Mouse (Mus musculus): ENCODE results near the gene Ank2. TPM values are rescaled to one million over a fixed set of nuclear protein-coding genes. Genes with fewer than 3 reads are reported as not detected.

The Ank2 gene
- polyA plus RNA-seq, 1 experiment from 2014 or later, result 49.5 TPM

DNA sequence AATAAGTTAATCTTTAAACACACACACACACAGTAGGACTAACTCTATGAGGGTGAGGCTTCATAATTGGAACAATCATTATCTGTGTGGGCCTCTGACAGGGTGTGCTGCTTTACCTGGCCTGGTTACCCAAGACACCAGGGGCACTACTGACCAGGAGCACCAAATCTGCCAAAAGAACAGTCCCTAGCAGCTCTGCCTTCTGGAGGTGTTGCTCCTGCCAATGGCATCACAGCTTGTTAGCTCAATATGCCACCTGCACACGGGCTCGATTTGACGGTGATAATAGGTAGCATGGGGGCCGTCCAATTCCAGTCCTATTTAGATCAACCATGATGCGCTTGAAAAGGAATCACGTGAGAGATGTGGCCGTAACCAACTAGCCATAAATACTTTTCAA, 300.5 kb downstream of the Ank2 start:
- no peaks in the 10 kb centered on the region for H3K36me3 ChIP-seq (ENCODE audit: control insufficient read depth, insufficient read depth, low read length)
- H3K27ac ChIP-seq (replicated peaks in 1 of 2; ENCODE audit: control insufficient read depth in 1 of 2, insufficient read depth in 1 of 2, low read depth in 2 of 2, low read length in 2 of 2), result no peak overlapping the region
- H3K4me2 ChIP-seq (ENCODE audit: low read length), result no peak overlapping the region
- no peaks in the 10 kb centered on the region for H3K27me3 ChIP-seq (ENCODE audit: control insufficient read depth, insufficient read depth, low read length)
- ATAC-seq (ENCODE audit: insufficient number of reproducible peaks, insufficient read depth, low FRiP score, low read depth), result no peak
- H3K9ac ChIP-seq (ENCODE audit: low read length), result no peak overlapping the region
- WGBS, result 87% methylated on average over 7 of the region's 7 CpGs
- H3K4me1 ChIP-seq (ENCODE audit: control insufficient read depth in 2 of 2, insufficient read depth in 2 of 2, low read length in 2 of 2), result no peaks in the 10 kb centered on the region
- no peak overlapping the region for H3K4me3 ChIP-seq (ENCODE audit: control insufficient read depth in 1 of 2, insufficient read depth in 1 of 2, low read depth in 1 of 2, low read length in 2 of 2)
- H3K9me3 ChIP-seq (ENCODE audit: control insufficient read depth, low read length), result no peaks in the 10 kb centered on the region

- H3K9me3 ChIP-seq (ENCODE audit: control insufficient read depth, low read length), result no peaks in the 10 kb centered on the region
Measured at GRCm38 (mm10) chr3:127188789-127189128, 310.4 kb downstream of the Ank2 start.

DNA sequence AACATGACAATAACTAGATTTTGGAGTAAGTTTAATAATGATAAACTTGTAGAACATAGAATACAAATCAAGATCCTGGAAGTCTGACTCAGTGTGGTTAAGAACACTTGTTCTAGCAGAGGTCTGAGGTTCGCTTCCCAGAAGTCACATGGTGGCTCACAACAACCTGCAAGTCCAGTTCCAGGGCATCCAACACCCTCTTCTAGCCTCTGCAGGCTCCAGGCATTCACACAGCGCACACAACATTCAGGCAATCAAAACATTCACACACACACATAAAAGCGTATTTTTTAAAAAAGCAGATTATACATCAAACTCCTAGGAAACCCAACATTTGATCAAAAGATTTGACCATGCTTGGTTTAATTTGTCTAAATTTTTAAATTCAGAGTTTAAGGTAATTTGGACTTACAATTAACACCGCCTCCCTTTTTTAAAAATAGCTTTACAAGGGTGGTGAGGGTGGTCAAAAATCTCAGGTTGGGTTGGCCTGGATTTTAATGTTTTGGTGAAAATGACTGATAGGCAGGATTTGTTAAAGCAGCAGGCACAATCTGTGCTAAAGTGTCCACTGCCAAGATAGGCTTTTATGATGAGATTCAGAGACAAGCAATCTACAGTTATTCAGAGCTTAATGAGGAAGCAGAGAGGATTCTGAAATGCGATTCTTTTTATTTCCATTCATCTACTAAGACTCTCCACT, 310.9 kb downstream of the Ank2 start:
- 85% methylated on average over 5 of the region's 5 CpGs for WGBS
- no peak overlapping the region for H3K4me2 ChIP-seq (ENCODE audit: low read length)
- H3K9ac ChIP-seq (ENCODE audit: low read length), result no peak overlapping the region
- H3K27ac ChIP-seq (replicated peaks in 1 of 2; ENCODE audit: control insufficient read depth in 1 of 2, insufficient read depth in 1 of 2, low read depth in 2 of 2, low read length in 2 of 2), result no peak overlapping the region
- ATAC-seq (ENCODE audit: insufficient number of reproducible peaks, insufficient read depth, low FRiP score, low read depth), result no peak
- H3K4me3 ChIP-seq (ENCODE audit: control insufficient read depth in 1 of 2, insufficient read depth in 1 of 2, low read depth in 1 of 2, low read length in 2 of 2), result no peak overlapping the region
- H3K27me3 ChIP-seq (ENCODE audit: control insufficient read depth, insufficient read depth, low read length), result no peaks in the 10 kb centered on the region
- H3K9me3 ChIP-seq (ENCODE audit: control insufficient read depth, low read length), result no peaks in the 10 kb centered on the region
- H3K36me3 ChIP-seq (ENCODE audit: control insufficient read depth, insufficient read depth, low read length), result no peaks in the 10 kb centered on the region
- H3K4me1 ChIP-seq (ENCODE audit: control insufficient read depth in 2 of 2, insufficient read depth in 2 of 2, low read length in 2 of 2), result no peaks in the 10 kb centered on the region

More at GRCm38 (mm10) chr3:127188789-127189128, 310.4 kb downstream of the Ank2 start:
- H3K27me3 ChIP-seq (ENCODE audit: control insufficient read depth, insufficient read depth, low read length), result no peaks in the 10 kb centered on the region
- H3K9ac ChIP-seq (ENCODE audit: low read length), result no peak overlapping the region
- H3K4me1 ChIP-seq (ENCODE audit: control insufficient read depth in 2 of 2, insufficient read depth in 2 of 2, low read length in 2 of 2), result no peaks in the 10 kb centered on the region
- no peak overlapping the region for H3K4me2 ChIP-seq (ENCODE audit: low read length)
- WGBS, result 92% methylated on average over 5 of the region's 5 CpGs
- no peak overlapping the region for H3K27ac ChIP-seq (replicated peaks in 1 of 2; ENCODE audit: control insufficient read depth in 1 of 2, insufficient read depth in 1 of 2, low read depth in 2 of 2, low read length in 2 of 2)
- H3K4me3 ChIP-seq (ENCODE audit: control insufficient read depth in 1 of 2, insufficient read depth in 1 of 2, low read depth in 1 of 2, low read length in 2 of 2), result no peak overlapping the region
- ATAC-seq (ENCODE audit: insufficient number of reproducible peaks, insufficient read depth, low FRiP score, low read depth), result no peak
- no peaks in the 10 kb centered on the region for H3K36me3 ChIP-seq (ENCODE audit: control insufficient read depth, insufficient read depth, low read length)

DNA sequence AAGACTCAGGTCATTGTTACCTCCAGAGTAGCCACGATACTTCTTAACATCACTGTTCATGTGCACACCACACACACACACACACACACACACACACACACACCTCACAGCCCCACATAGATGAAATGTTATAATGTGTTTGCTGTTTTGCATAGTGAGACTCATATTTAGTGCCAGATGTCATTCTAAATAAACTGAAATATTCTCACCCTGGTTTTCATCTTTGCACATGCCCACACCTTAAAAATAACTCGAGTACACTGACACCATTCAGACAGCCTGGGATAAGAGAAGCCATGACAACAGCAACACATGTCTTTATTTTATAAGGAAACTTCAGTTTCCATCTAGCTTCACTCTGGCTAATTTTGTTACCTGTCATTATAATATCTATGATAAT, 312.1 kb downstream of the Ank2 start:
- H3K9me3 ChIP-seq (ENCODE audit: control insufficient read depth, low read length), result no peaks in the 10 kb centered on the region
- H3K27me3 ChIP-seq (ENCODE audit: control insufficient read depth, insufficient read depth, low read length), result no peaks in the 10 kb centered on the region
- H3K4me3 ChIP-seq (ENCODE audit: control insufficient read depth in 1 of 2, insufficient read depth in 1 of 2, low read depth in 1 of 2, low read length in 2 of 2), result no peak overlapping the region
- WGBS, result 61% methylated on average over 2 of the region's 2 CpGs
- H3K27ac ChIP-seq (replicated peaks in 1 of 2; ENCODE audit: control insufficient read depth in 1 of 2, insufficient read depth in 1 of 2, low read depth in 2 of 2, low read length in 2 of 2), result no peak overlapping the region
- no peak overlapping the region for H3K4me2 ChIP-seq (ENCODE audit: low read length)
- H3K4me1 ChIP-seq (ENCODE audit: control insufficient read depth in 2 of 2, insufficient read depth in 2 of 2, low read length in 2 of 2), result no peaks in the 10 kb centered on the region
- H3K36me3 ChIP-seq (ENCODE audit: control insufficient read depth, insufficient read depth, low read length), result no peaks in the 10 kb centered on the region
- H3K9ac ChIP-seq (ENCODE audit: low read length), result no peak overlapping the region
- ATAC-seq (ENCODE audit: insufficient number of reproducible peaks, insufficient read depth, low FRiP score, low read depth), result no peak

DNA sequence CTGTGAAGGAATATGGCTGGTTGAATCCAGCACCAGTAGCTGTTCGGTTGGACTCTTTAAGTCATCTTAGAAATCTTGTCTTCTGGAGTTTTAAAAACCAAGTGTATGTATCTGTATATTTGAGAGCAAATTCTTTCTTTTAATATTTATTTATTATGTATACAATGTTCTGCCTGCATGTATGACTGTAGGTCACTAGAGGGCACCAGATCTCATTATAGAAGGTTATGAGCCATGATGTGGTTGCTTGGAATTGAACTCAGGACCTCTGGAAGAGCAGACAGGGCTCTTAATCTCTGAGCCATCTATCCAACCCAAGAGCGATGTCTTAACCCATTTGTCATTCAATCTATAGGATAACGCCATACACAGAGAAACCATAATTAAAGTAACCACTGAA, 312.9 kb downstream of the Ank2 start:
- Histone ChIP-seq H3K4me3 (ENCODE audit: control insufficient read depth in 1 of 2, insufficient read depth in 1 of 2, low read depth in 1 of 2, low read length in 2 of 2) (no peak overlapping the region), H3K9me3 (ENCODE audit: control insufficient read depth, low read length) (no peaks in the 10 kb centered on the region), H3K4me2 (ENCODE audit: low read length) (no peak overlapping the region), H3K9ac (ENCODE audit: low read length) (no peak overlapping the region), H3K4me1 (ENCODE audit: control insufficient read depth in 2 of 2, insufficient read depth in 2 of 2, low read length in 2 of 2) (no peaks in the 10 kb centered on the region), H3K36me3 (ENCODE audit: control insufficient read depth, insufficient read depth, low read length) (no peaks in the 10 kb centered on the region), H3K27me3 (ENCODE audit: control insufficient read depth, insufficient read depth, low read length) (no peaks in the 10 kb centered on the region), H3K27ac (replicated peaks in 1 of 2; ENCODE audit: control insufficient read depth in 1 of 2, insufficient read depth in 1 of 2, low read depth in 2 of 2, low read length in 2 of 2) (no peak overlapping the region)
- no peak for ATAC-seq (ENCODE audit: insufficient number of reproducible peaks, insufficient read depth, low FRiP score, low read depth)
- 82% methylated on average over 3 of the region's 3 CpGs for WGBS

GRCm38 (mm10) chr3:127183998-127184753, 315.0 kb downstream of the Ank2 start:
- H3K4me1 ChIP-seq (ENCODE audit: control insufficient read depth in 2 of 2, insufficient read depth in 2 of 2, low read length in 2 of 2), result no peaks in the 10 kb centered on the region

DNA sequence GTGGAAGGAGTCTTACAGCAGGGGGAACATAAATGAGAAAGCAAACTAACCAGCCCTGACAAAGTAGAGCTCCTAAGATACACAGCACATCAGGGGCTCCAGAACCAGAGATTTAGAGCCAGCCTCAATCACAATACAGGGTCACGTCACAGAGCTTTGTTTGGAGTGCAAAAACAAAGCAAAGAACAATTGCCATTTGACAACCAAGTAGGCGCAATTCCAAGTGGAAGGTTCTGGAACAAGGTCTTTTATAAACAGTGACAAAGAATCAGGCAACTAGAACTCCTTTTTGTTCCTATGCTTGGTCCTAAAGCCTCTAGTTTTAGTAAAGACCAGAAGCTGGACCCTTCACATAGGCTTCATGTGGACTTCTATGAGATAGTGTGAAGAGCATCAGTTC, 326.5 kb downstream of the Ank2 start:
- WGBS, result 63% methylated on average over 2 of the region's 2 CpGs
- Histone ChIP-seq H3K36me3 (ENCODE audit: control insufficient read depth, insufficient read depth, low read length) (no peaks in the 10 kb centered on the region), H3K4me3 (ENCODE audit: control insufficient read depth in 1 of 2, insufficient read depth in 1 of 2, low read depth in 1 of 2, low read length in 2 of 2) (no peak overlapping the region), H3K27me3 (ENCODE audit: control insufficient read depth, insufficient read depth, low read length) (no peaks in the 10 kb centered on the region), H3K4me1 (ENCODE audit: control insufficient read depth in 2 of 2, insufficient read depth in 2 of 2, low read length in 2 of 2) (no peaks in the 10 kb centered on the region), H3K9ac (ENCODE audit: low read length) (no peak overlapping the region), H3K27ac (replicated peaks in 1 of 2; ENCODE audit: control insufficient read depth in 1 of 2, insufficient read depth in 1 of 2, low read depth in 2 of 2, low read length in 2 of 2) (no peak overlapping the region), H3K9me3 (ENCODE audit: control insufficient read depth, low read length) (no peaks in the 10 kb centered on the region), H3K4me2 (ENCODE audit: low read length) (no peak overlapping the region)
- no peak for ATAC-seq (ENCODE audit: insufficient number of reproducible peaks, insufficient read depth, low FRiP score, low read depth)

More at GRCm38 (mm10) chr3:127183998-127184753, 315.0 kb downstream of the Ank2 start:
- Histone ChIP-seq H3K9me3 (ENCODE audit: control insufficient read depth, low read length) (no peaks in the 10 kb centered on the region), H3K27me3 (ENCODE audit: control insufficient read depth, insufficient read depth, low read length) (no peaks in the 10 kb centered on the region), H3K9ac (ENCODE audit: low read length) (no peak overlapping the region), H3K4me2 (ENCODE audit: low read length) (no peak overlapping the region), H3K36me3 (ENCODE audit: control insufficient read depth, insufficient read depth, low read length) (no peaks in the 10 kb centered on the region), H3K27ac (replicated peaks in 1 of 2; ENCODE audit: control insufficient read depth in 1 of 2, insufficient read depth in 1 of 2, low read depth in 2 of 2, low read length in 2 of 2) (no peak overlapping the region), H3K4me3 (ENCODE audit: control insufficient read depth in 1 of 2, insufficient read depth in 1 of 2, low read depth in 1 of 2, low read length in 2 of 2) (no peak overlapping the region)
- WGBS, result 16% methylated on average over 5 of the region's 5 CpGs
- ATAC-seq (ENCODE audit: insufficient number of reproducible peaks, insufficient read depth, low FRiP score, low read depth), result no peak

Data from heart, embryonic 14.5 days (tissue).